Mouse (Mus musculus) intestine, embryonic 16.5 days (tissue): ENCODE measurements around the gene Gltpd2. TPM values are rescaled to one million over a fixed set of nuclear protein-coding genes. Genes with fewer than 3 reads are reported as not detected.

Experiments
- ATAC-seq: fragments of 200-750 bp; cut with Nextera tagmentation; 2 replicates; pipeline ENCODE4 v1.8.0; 2017; ENCODE audit warnings: moderate TSS enrichment, moderate library complexity
- H3K27ac ChIP-seq: fragments of 300-500 bp; sonication (generic); 2 replicates; pipeline ENCODE4 v1.5.1; 2014; ENCODE audit warnings: mild to moderate bottlenecking, low read length
- H3K27me3 ChIP-seq: fragments of 300-500 bp; sonication (generic); replicated peaks from 2 replicates; pipeline ENCODE4 v1.6.1; 2014; ENCODE audit warnings: low read length, control low read depth, mixed read lengths; ENCODE audit not compliant: control insufficient read depth, insufficient read depth
- H3K36me3 ChIP-seq: fragments of 300-500 bp; sonication (generic); 2 replicates; pipeline ENCODE4 v1.6.1; 2014; ENCODE audit warnings: low read length, control low read depth; ENCODE audit not compliant: control insufficient read depth, insufficient read depth
- H3K4me1 ChIP-seq: fragments of 300-500 bp; sonication (generic); 2 replicates; pipeline ENCODE4 v1.6.1; 2014; ENCODE audit warnings: low read length, control low read depth, mixed read lengths; ENCODE audit not compliant: control insufficient read depth, insufficient read depth
- H3K4me2 ChIP-seq: fragments of 300-500 bp; sonication (generic); 2 replicates; pipeline ENCODE4 v1.6.1; 2014; ENCODE audit warnings: low read depth, low read length, control low read depth
- H3K4me3 ChIP-seq: fragments of 300-500 bp; sonication (generic); 2 replicates; pipeline ENCODE4 v1.5.1; 2014; ENCODE audit warnings: mild to moderate bottlenecking, low read length
- H3K9ac ChIP-seq: fragments of 300-500 bp; sonication (generic); 2 replicates; pipeline ENCODE4 v1.6.1; 2014; ENCODE audit warnings: low read depth, low read length
- H3K9me3 ChIP-seq: fragments of 300-500 bp; sonication (generic); 2 replicates; pipeline ENCODE4 v1.6.1; 2016; ENCODE audit warnings: low read length, control low read depth; ENCODE audit not compliant: control insufficient read depth
- WGBS: fragments of 180-500 bp; shearing (Covaris S2); extraction: QIAGEN DNeasy Blood & Tissue Kit; methylation state at CpG from one replicate; pipeline ENCODE4 v1.1.7; 2014; 5-methylcytosine and 5-hydroxymethylcytosine counted together
- polyA plus RNA-seq: library from polyadenylated mRNA; unstranded; fragments of >200 nt; fragmentation: Nextera tagmentation; extraction: Ambion mirVana; gene quantifications from 2 replicates; pipeline ENCODE4 v1.2.1, GENCODE M21; 2015

The Gltpd2 gene
- polyA plus RNA-seq, 1 experiment from 2014 or later: 2.0 TPM

DNA sequence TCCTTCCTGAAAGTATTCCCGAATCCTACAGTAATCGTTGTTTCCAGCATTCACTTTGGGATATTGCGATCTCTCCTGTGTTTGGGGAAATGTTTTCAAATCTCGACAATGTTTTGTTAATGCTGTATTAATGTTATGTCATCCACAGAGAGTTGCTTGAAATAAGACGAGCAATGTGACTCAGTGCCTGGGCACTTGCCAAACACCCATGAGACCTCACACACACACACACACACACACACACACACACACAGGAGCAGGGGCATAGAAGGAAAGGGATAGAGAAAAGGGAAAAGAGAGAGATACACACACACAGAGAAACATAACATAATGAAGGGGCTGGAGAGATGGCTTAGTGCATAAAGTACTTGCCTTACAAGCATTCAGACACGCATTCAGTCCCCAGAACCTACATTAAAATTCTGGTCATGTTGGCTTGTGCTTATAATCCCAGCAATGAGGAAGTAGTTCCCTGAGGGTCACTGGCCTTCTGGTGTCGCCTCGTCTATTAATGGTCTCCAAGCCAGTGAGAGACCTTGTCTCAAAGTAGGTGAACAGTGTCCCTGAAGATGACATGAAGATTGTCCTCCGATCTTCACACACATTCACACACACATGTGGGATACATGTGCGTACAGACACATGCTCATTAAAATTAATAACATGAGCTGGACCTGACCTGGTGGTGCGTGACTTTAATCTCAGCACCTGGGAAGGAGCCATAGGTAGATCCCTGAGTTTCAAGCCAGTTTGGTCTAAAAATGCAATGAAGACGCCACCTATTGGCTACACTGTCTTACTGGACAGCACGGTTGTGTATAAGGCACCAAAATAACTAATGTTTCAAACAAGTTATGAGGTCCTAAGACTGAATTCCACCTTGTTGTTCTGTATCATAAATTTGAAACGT, 19.2 kb upstream of the Gltpd2 start:
- Histone ChIP-seq H3K4me1 (peaks cover 6% of the 10 kb centered on the region; the same call in 1 of the 2 replicates), H3K27ac (peak overlapping the region; percentile 65), H3K27me3 (no peaks in the 10 kb centered on the region), H3K36me3 (no peaks in the 10 kb centered on the region), H3K4me2 (no peak overlapping the region), H3K9ac (no peak overlapping the region), H3K4me3 (no peak overlapping the region), H3K9me3 (no peaks in the 10 kb centered on the region)
- ATAC-seq: peak; percentile 11; the same call in 1 of the 2 replicates
- WGBS: 63% methylated on average over 14 of the region's 14 CpGs

DNA sequence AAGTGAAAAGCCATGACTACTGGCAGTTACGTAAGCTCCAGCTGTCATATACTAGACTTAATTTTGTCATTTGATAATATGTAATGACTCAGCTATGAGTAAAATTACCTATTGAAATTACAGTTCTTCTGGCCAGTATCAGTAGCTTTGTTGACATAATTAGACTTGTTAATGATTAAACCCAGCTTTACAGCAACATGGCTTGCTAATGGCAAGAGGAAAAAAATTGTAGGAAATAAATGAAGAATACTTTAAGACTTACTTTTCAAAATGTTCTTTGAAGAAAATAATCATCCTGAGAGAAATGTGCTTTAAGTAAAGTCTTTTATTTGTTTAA, 18.6 kb upstream of the Gltpd2 start:
- peak; percentile 37; the same call in 1 of the 2 replicates for ATAC-seq
- Histone ChIP-seq H3K27ac (peak overlapping the region; percentile 65), H3K4me1 (peaks cover 6% of the 10 kb centered on the region; the same call in 1 of the 2 replicates), H3K36me3 (no peaks in the 10 kb centered on the region), H3K4me3 (no peak overlapping the region), H3K4me2 (no peak overlapping the region), H3K9me3 (no peaks in the 10 kb centered on the region), H3K9ac (no peak overlapping the region), H3K27me3 (no peaks in the 10 kb centered on the region)
- 59% methylated on average over 1 of the region's 1 CpGs for WGBS

DNA sequence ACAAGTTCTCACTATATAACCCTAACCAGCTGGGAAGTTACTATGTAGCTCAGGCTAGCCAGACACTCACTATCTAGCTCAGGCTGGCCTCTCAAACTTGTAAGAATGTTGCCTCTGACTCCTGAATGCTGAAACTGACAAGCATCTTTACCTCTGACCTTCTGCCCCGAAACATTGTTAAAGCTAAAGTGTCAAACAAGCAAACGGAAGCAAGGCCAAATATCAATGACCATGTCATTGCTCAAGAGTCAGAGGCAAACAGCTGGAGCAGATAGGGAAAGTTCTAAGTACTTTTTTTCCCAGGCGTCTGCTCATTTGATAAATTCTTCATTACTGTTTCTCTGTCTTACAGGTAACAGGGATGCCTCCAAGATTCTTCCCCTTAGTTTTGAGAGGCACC, 17.0 kb upstream of the Gltpd2 start:
- H3K9me3 ChIP-seq: no peaks in the 10 kb centered on the region
- WGBS: 53% methylated on average over 3 of the region's 3 CpGs
- H3K9ac ChIP-seq: no peak overlapping the region
- no peak overlapping the region for H3K4me2 ChIP-seq
- no peak overlapping the region for H3K4me3 ChIP-seq
- H3K4me1 ChIP-seq: peaks cover 6% of the 10 kb centered on the region; the same call in 1 of the 2 replicates
- ATAC-seq: no peak
- no peaks in the 10 kb centered on the region for H3K36me3 ChIP-seq
- no peak overlapping the region for H3K27ac ChIP-seq
- no peaks in the 10 kb centered on the region for H3K27me3 ChIP-seq

- Histone ChIP-seq H3K27ac (peak within 1 kb of the TSS; percentile 87), H3K9ac (peak within 1 kb of the TSS; percentile 57), H3K4me3 (peak within 1 kb of the TSS; percentile 50), H3K27me3 (no peaks in the 10 kb centered on the region), H3K36me3 (no peaks in the 10 kb centered on the region), H3K9me3 (no peaks in the 10 kb centered on the region), H3K4me2 (peak within 1 kb of the TSS; percentile 50), H3K4me1 (peaks cover 14% of the 10 kb centered on the region)
- ATAC-seq: peak; percentile 92
- 48% methylated on average over 9 of the region's 9 CpGs for WGBS
Measured at GRCm38 (mm10) chr11:70504970-70505369, 14.0 kb upstream of the Gltpd2 start, which contains the start of gene Tm4sf5. TSS of gene Tm4sf5 (plus strand) at chr11:70505244.

GRCm38 (mm10) chr11:70506385-70506784, 12.6 kb upstream of the Gltpd2 start:
- Histone ChIP-seq H3K9ac (no peak overlapping the region), H3K4me2 (peak overlapping the region; percentile 50), H3K4me1 (peaks cover 11% of the 10 kb centered on the region), H3K36me3 (no peaks in the 10 kb centered on the region), H3K27me3 (no peaks in the 10 kb centered on the region), H3K9me3 (no peaks in the 10 kb centered on the region), H3K4me3 (peak overlapping the region; percentile 50), H3K27ac (peak overlapping the region; percentile 68; the same call in 1 of the 2 replicates)
- no peak for ATAC-seq
- 18% methylated on average over 4 of the region's 4 CpGs for WGBS

- no peaks in the 10 kb centered on the region for H3K36me3 ChIP-seq
- 75% methylated on average over 7 of the region's 7 CpGs for WGBS
- no peak for ATAC-seq
- no peak overlapping the region for H3K4me3 ChIP-seq
- no peaks in the 10 kb centered on the region for H3K9me3 ChIP-seq
- H3K4me1 ChIP-seq: peaks cover 11% of the 10 kb centered on the region
- no peak overlapping the region for H3K27ac ChIP-seq
- H3K27me3 ChIP-seq: no peaks in the 10 kb centered on the region
- H3K4me2 ChIP-seq: peak overlapping the region; percentile 18; the same call in 1 of the 2 replicates
- no peak overlapping the region for H3K9ac ChIP-seq
Measured at GRCm38 (mm10) chr11:70506962-70507515, 12.0 kb upstream of the Gltpd2 start.

GRCm38 (mm10) chr11:70509753-70510564, 9.0 kb upstream of the Gltpd2 start:
- Histone ChIP-seq H3K9ac (no peak overlapping the region; the same call in 1 of the 2 replicates), H3K27me3 (no peaks in the 10 kb centered on the region), H3K4me2 (peak overlapping the region; percentile 26), H3K9me3 (no peaks in the 10 kb centered on the region), H3K36me3 (no peaks in the 10 kb centered on the region), H3K4me3 (peak overlapping the region; percentile 17; the same call in 1 of the 2 replicates), H3K27ac (no peak overlapping the region), H3K4me1 (peaks cover 11% of the 10 kb centered on the region)
- WGBS: 13% methylated on average over 19 of the region's 19 CpGs
- peak; percentile 42; the same call in 1 of the 2 replicates for ATAC-seq

DNA sequence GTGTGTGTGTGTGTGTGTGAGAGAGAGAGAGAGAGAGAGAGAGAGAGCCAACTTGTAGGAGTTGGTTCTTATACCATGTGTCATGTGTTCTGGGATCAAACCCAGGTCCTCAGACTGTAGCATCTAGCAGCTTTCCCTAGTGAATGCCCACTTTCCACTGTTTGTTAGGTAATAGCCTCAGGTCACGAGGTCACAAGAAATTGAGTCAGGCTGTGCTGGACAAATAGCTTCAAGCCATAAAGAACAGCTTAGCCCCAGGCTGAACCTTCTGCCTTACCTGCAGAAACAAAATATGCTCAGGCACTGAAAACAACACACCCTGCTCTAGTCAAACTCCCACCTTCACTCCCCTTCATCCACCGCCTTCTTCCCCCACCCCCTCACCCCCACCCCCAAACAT, 7.8 kb upstream of the Gltpd2 start:
- Histone ChIP-seq H3K36me3 (no peaks in the 10 kb centered on the region), H3K27me3 (no peaks in the 10 kb centered on the region), H3K4me2 (no peak overlapping the region), H3K27ac (no peak overlapping the region), H3K4me1 (peaks cover 11% of the 10 kb centered on the region), H3K9me3 (no peaks in the 10 kb centered on the region), H3K9ac (no peak overlapping the region), H3K4me3 (no peak overlapping the region)
- ATAC-seq: no peak
- WGBS: 68% methylated on average over 2 of the region's 2 CpGs

GRCm38 (mm10) chr11:70511825-70512224, 7.2 kb upstream of the Gltpd2 start:
- Histone ChIP-seq H3K9ac (no peak overlapping the region), H3K27me3 (no peaks in the 10 kb centered on the region), H3K36me3 (no peaks in the 10 kb centered on the region), H3K9me3 (no peaks in the 10 kb centered on the region), H3K27ac (no peak overlapping the region), H3K4me1 (peaks cover 11% of the 10 kb centered on the region), H3K4me2 (no peak overlapping the region), H3K4me3 (no peak overlapping the region)
- WGBS: 93% methylated on average over 7 of the region's 7 CpGs
- no peak for ATAC-seq
